Mouse (Mus musculus) adrenal gland, postnatal 4 days (tissue): ENCODE measurements at regions not wholly inside any gene's neighbourhood (a gene's known extent, or its start where the extent isn't known, plus 50 kb on each side); places are given as distances from the start of the nearest gene placed in this dataset.

Experiments
- DNase-seq, 2 experiments: peaks; one replicate each; pipeline ENCODE4 v3.0.0; 2021 to 2022; ENCODE audit warnings: low spot score in 2 of 2, mixed read lengths in 2 of 2

DNA sequence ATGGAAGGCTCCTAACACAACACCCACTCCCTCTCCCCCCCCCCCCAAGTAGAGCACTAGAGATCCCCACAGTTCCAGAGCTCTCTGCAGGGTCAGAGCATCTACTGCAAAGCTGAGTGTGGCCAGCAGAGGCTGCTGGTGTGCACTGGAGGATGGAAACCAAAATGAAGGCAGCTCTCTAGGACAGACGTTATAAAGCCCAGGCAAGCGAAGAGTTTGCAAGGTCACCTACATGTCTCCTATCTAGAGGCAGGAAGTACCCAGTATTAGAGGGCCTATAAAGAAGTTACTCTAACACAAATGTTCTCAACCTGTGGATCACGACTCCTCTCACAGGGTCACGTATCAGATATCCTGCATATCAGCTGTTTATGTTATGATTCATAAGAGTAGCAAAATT lies 125.1 kb upstream of the Thumpd2 start:
- no peak for DNase-seq

- DNase-seq, result no peak
Observed at GRCm38 (mm10) chr17:81185685-81186084, 120.8 kb upstream of the Thumpd2 start.

- DNase-seq, result no peak
Observed at GRCm38 (mm10) chr17:81180813-81181424, 116.0 kb upstream of the Thumpd2 start.

DNA sequence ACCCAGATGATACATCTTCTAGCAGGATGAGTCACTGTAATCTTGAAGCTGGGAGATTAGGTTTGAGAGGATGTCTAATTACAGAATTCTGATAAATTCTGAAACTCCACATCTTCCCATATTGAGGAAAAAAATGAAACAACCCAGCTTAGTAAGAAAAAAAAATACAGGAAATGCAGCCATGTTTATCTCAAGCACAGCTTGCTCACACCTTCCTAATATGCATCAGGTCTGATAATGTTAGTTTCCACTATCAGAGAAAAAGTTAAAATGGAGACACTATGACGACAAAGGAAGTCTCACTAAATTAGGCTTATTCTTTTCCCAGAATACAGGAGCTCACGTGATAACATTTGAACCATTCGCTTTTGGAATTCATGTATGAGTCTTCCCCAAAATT lies 111.4 kb upstream of the Thumpd2 start:
- no peak for DNase-seq

GRCm38 (mm10) chr17:81175877-81176276 lies 111.0 kb upstream of the Thumpd2 start:
- no peak for DNase-seq

GRCm38 (mm10) chr17:81172943-81173342 lies 108.1 kb upstream of the Thumpd2 start:
- DNase-seq, result no peak

GRCm38 (mm10) chr17:81169118-81169517 lies 104.2 kb upstream of the Thumpd2 start:
- no peak for DNase-seq

- no peak for DNase-seq
Observed at GRCm38 (mm10) chr17:81150730-81151129, 85.8 kb upstream of the Thumpd2 start.

- no peak for DNase-seq
Observed at GRCm38 (mm10) chr17:81134702-81135101, 69.8 kb upstream of the Thumpd2 start.

DNA sequence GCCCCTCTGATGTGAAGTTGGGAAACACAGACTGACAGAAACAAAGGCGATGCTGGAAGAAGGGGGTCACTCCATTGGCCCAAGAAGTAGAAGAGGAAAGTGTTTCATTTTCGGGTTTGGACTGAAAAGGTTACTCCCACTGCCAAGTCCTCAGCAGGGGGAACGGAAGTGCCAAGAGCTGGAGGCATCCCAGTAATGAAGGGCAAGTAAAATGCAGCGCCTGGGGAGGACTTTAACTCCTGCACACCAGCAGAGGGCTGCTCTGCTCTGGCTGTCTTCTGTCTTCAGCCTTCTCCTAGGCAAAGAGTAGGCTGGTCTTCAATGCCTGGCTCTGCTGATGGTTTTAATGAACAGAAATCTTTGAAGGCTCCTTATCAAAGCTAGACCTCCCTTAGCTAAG lies 68.3 kb upstream of the Thumpd2 start:
- DNase-seq, result no peak
